Mouse (Mus musculus) ES-Bruce4 (cell line): Measurements from ENCODE around the gene Cryzl2.
A peak's percentile ranks its signal among the peaks of the same experiment; 100 is the strongest.

ENCODE experiments used
- CTCF ChIP-seq: IDR thresholded peaks from one replicate; pipeline ENCODE4 v1.8.1; 2011; ENCODE audit warnings: low read depth, low read length
- EP300 ChIP-seq: IDR thresholded peaks from 2 replicates; pipeline ENCODE4 v1.6.1; 2011; ENCODE audit warnings: low read depth, low read length; ENCODE audit not compliant: insufficient read depth
- POLR2A ChIP-seq: IDR thresholded peaks from one replicate; pipeline ENCODE4 v1.8.1; 2011; ENCODE audit warnings: low read length; ENCODE audit not compliant: insufficient read depth

- TF ChIP-seq CTCF = no peak
- TF ChIP-seq POLR2A = peak; percentile 8
- TF ChIP-seq EP300 = 0 out of 2 replicates have a peak, but pooled peaks have one; percentile 13
These were observed 45.7 kb upstream of the Cryzl2 start, which contains the start of gene Rasal2 for GRCm38 (mm10) chr1:157412454-157413369.
